Mouse (Mus musculus) retina, postnatal 1 day (tissue): ENCODE results near the gene Fam83g.

Experiments
- DNase-seq: peaks from one replicate; pipeline ENCODE4 v3.0.0-alpha.2; 2012

Gene Fam83g

GRCm38 (mm10) chr11:61674839-61675159 lies 9.1 kb upstream of the Fam83g start:
- peak; percentile 88 for DNase-seq

- no peak for DNase-seq
Observed at GRCm38 (mm10) chr11:61675332-61675731, 8.6 kb upstream of the Fam83g start.

- DNase-seq = no peak
Observed at GRCm38 (mm10) chr11:61676216-61676854, 7.6 kb upstream of the Fam83g start.

- DNase-seq = no peak
Observed at GRCm38 (mm10) chr11:61677709-61678108, 6.2 kb upstream of the Fam83g start.

- no peak for DNase-seq
Observed at GRCm38 (mm10) chr11:61679091-61679866, 4.6 kb upstream of the Fam83g start.

GRCm38 (mm10) chr11:61685119-61685725 lies 1.3 kb downstream of the Fam83g start:
- DNase-seq = no peak

- no peak for DNase-seq
Observed at GRCm38 (mm10) chr11:61686141-61686540, 2.2 kb downstream of the Fam83g start.

- DNase-seq = no peak
Observed at GRCm38 (mm10) chr11:61686906-61687453, 3.1 kb downstream of the Fam83g start.

- DNase-seq = no peak
Observed at GRCm38 (mm10) chr11:61687595-61687994, 3.7 kb downstream of the Fam83g start.

- no peak for DNase-seq
Observed at GRCm38 (mm10) chr11:61692996-61693395, 9.1 kb downstream of the Fam83g start.

- DNase-seq = no peak
Observed at GRCm38 (mm10) chr11:61698852-61699251, 15.0 kb downstream of the Fam83g start.

GRCm38 (mm10) chr11:61699460-61699859 lies 15.6 kb downstream of the Fam83g start:
- DNase-seq = no peak

- peak; percentile 48 for DNase-seq
Observed at GRCm38 (mm10) chr11:61699933-61700332, 16.0 kb downstream of the Fam83g start.

- peak; percentile 58 for DNase-seq
Observed at GRCm38 (mm10) chr11:61701696-61702095, 17.8 kb downstream of the Fam83g start.

GRCm38 (mm10) chr11:61702494-61702893 lies 18.6 kb downstream of the Fam83g start:
- no peak for DNase-seq

- DNase-seq = no peak
Observed at GRCm38 (mm10) chr11:61705581-61705980, 21.7 kb downstream of the Fam83g start.

GRCm38 (mm10) chr11:61706232-61706631 lies 22.3 kb downstream of the Fam83g start:
- no peak for DNase-seq

GRCm38 (mm10) chr11:61708928-61709327 lies 25.0 kb downstream of the Fam83g start:
- DNase-seq = no peak

- no peak for DNase-seq
Observed at GRCm38 (mm10) chr11:61713157-61713855, 29.4 kb downstream of the Fam83g start.

- peak; percentile 88 for DNase-seq
Observed at GRCm38 (mm10) chr11:61714346-61715117, 30.6 kb downstream of the Fam83g start.

GRCm38 (mm10) chr11:61715130-61715529 lies 31.2 kb downstream of the Fam83g start:
- peak; percentile 20 for DNase-seq

GRCm38 (mm10) chr11:61717990-61718389 lies 34.1 kb downstream of the Fam83g start:
- DNase-seq = no peak
